Mouse (Mus musculus) hematopoietic stem cell, adult 5-6 weeks (primary cell): ENCODE data around the gene Rnf4. TPM values are rescaled to one million over a fixed set of nuclear protein-coding genes. Genes with fewer than 3 reads are reported as not detected.
A peak's percentile ranks its signal among the peaks of the same experiment; 100 is the strongest.

Source experiments
- ATAC-seq, 2 experiments: fragments of 125-278 bp in 1 of 2; replicated peaks in 1 of 2; 2 replicates each; pipeline ENCODE4 v1.8.0; 2016 to 2017; ENCODE audit warnings: inconsistent platforms in 2 of 2, mild to moderate bottlenecking in 2 of 2, moderate number of reproducible peaks in 2 of 2, low read depth in 1 of 2, moderate TSS enrichment in 1 of 2; ENCODE audit not compliant: low FRiP score in 2 of 2, poor library complexity in 2 of 2, severe bottlenecking in 2 of 2, insufficient read depth in 1 of 2, low TSS enrichment in 1 of 2
- total RNA-seq: library from RNA; stranded (forward); fragments of 172-1452, 232-1000 nt; gene quantifications from 2 replicates; pipeline ENCODE4 v1.2.3, GENCODE M21; 2017

Rnf4 gene
- total RNA-seq = 161 and 185 TPM in 2 replicates

- ATAC-seq = peak; percentile 91 to 94
Measured at GRCm38 (mm10) chr5:34336097-34336774, at the start of gene Rnf4. Rnf4 (plus strand) TSS chr5:34336289.

GRCm38 (mm10) chr5:34286516-34286915, 49.6 kb upstream of the Rnf4 start:
- no peak for ATAC-seq

GRCm38 (mm10) chr5:34287001-34287837, 48.9 kb upstream of the Rnf4 start:
- no peak for ATAC-seq

DNA sequence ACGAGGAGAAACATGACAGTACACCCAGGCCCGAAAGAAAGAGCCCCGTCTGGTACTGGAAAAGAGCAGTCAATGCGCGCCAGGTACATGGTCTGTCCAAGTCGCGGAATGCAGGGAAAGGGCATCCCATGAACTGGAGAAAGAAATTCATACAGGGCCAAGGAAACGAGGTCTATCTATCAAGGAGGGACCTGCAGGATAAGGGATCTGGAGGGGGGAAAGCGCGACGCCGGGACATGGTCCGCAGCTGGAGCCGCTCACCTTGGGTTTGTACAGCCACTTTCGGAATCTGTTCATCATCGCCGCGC, 48.3 kb upstream of the Rnf4 start:
- ATAC-seq = no peak

GRCm38 (mm10) chr5:34288154-34288716, 47.9 kb upstream of the Rnf4 start, which contains the start of the genes Zfyve28 and Cfap99:
Zfyve28 (minus strand) TSS chr5:34288449.
Cfap99 (plus strand) TSS chr5:34288600.
- peak in 1 of 2 experiments; percentile 51; a peak in 2 of 4 replicates for ATAC-seq

DNA sequence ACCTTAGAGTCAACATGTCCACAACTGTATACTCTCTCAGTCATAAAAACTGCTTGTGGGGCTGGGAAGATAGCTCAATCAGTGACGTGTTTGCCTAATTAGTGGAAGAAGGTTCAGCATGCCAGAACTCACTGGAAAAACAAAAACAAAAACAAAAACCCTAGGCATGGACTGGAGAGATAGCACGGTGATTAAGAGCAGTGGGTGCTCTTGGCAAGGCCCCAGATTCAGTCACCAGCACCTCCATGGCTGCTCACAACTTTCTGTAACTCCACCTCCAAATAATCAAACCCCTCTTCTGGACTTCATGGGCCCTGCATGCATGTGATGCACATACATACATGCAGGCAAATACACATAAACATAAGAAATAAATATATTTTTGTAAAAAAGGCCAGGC, 46.8 kb upstream of the Rnf4 start:
- no peak for ATAC-seq

- no peak for ATAC-seq
Measured at GRCm38 (mm10) chr5:34293363-34293762, 42.7 kb upstream of the Rnf4 start.

- ATAC-seq = no peak
Measured at GRCm38 (mm10) chr5:34294696-34295095, 41.4 kb upstream of the Rnf4 start.

GRCm38 (mm10) chr5:34295141-34295540, 40.9 kb upstream of the Rnf4 start:
- no peak for ATAC-seq

- ATAC-seq = no peak
Measured at GRCm38 (mm10) chr5:34298061-34298460, 38.0 kb upstream of the Rnf4 start.

DNA sequence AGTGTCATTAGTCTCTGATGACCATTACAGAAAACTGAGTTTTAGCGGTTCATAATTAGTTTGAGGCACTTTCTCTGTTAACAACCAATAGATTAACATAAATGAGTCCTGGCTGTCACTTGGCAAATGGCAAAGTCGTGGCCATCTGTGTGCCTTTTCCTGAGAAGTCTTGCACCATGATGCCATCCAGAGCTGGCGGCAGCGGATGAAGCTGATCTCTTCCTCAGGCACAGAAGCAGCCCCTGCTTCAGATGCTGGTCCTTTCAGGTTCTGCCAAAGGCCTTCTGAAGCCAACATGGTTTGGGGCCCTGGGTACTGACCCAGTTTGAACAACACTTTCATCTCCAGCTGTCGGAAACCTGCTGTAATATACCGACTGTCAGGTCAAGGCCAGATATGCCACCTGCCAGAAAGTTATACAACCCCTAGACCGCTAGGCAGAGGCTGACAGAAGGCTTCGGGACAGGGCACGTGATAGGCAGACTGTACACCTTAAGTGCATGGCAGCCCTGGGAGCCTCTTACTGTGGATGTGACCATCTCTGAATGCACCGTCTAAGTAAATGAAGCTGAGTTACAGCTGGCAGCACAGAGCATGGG, 37.1 kb upstream of the Rnf4 start:
- no peak for ATAC-seq

DNA sequence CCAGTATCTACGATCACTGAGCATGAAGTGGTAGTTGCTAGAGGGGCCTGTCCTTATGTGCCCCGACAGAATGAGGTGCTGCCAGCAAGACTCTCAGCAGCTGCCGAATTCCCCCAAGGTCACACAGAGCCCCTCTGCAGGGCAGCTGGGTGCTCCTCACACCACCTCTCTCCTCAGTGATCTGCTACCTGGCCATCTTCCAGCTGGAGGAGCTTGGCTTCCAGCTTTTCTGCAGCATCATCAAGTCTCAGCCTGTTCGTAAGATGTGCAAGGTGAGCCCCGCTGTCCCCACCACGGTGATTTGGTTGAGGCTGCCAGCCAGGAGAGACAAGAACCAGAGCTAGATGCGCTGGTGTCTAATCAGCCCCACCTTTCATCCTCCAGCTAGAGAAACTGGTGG, 33.7 kb upstream of the Rnf4 start:
- no peak for ATAC-seq

GRCm38 (mm10) chr5:34309016-34309415, 27.1 kb upstream of the Rnf4 start:
- no peak for ATAC-seq

DNA sequence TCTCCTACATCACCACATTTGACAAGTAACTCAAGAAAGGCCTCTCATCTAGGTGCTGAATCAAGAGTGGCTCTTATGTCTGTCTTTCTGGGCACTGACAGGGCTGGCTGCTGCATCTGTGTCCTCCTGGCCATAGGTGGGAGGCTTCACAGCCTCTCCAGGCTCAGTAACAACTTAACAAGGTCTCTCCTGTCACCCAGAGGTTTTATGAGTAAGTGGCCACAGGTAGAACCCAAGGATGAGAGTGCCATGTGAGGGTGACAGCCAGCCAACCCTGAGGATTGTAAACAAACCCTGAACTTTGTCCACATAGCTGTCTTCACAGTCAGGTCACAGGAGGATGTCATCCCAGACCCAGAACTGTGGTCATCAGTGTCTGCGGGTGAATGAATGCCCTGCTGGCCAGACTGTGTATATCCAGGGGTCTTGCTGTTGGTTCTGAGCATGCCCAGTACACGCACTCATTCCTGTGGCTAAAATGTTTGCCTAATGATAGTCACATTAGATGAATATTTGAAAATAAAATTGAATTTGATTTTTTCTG, 16.5 kb upstream of the Rnf4 start:
- ATAC-seq = no peak

DNA sequence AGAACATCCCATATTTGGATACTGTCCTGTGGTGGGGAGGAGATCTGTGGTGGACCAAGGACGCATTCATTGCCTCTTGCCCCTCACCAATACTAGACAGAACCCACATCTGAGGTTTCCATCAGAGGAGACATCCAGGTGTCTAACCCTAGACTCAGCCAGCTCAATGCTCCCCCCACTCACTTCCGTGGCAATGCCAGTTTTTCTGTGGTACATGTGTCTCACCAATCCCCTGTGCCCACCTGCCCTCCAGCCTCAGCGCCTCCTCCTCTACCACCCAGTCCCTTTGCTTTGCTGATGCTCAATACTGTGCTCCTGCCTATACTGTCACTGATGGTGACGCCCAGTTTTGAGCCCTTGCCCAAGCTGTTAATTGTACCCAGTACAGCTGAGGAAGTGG, 14.9 kb upstream of the Rnf4 start:
- ATAC-seq = peak in 1 of 2 experiments; percentile 17; a peak in 1 of 4 replicates

GRCm38 (mm10) chr5:34325286-34325685, 10.8 kb upstream of the Rnf4 start:
- ATAC-seq = no peak

- ATAC-seq = no peak; a peak in 1 of 4 replicates
Measured at GRCm38 (mm10) chr5:34326249-34326691, 9.8 kb upstream of the Rnf4 start.
